Mouse (Mus musculus) ES-E14 (cell line): ENCODE measurements around the gene Myh10. TPM values are rescaled to one million over a fixed set of nuclear protein-coding genes. Genes with fewer than 3 reads are reported as not detected.

ENCODE experiments used
- DNase-seq: peaks from one replicate; pipeline ENCODE4 v3.0.0-alpha.2; 2013; ENCODE audit warnings: low read depth, low spot score
- H3K27ac ChIP-seq: 2 replicates; pipeline ENCODE4 v1.5.1; 2012; ENCODE audit warnings: low read depth, mild to moderate bottlenecking, low read length, moderate library complexity, mixed read lengths; ENCODE audit not compliant: poor library complexity, insufficient read depth, severe bottlenecking
- H3K36me3 ChIP-seq: 2 replicates; pipeline ENCODE4 v1.6.1; 2012; ENCODE audit warnings: mild to moderate bottlenecking, low read length, moderate library complexity, mixed read lengths; ENCODE audit not compliant: control insufficient read depth, poor library complexity, insufficient read depth, severe bottlenecking
- H3K4me1 ChIP-seq, 2 experiments: fragments of 150-350 bp in 1 of 2; sonication (generic) in 1 of 2; 2 replicates each; pipeline ENCODE4 v1.6.1; 2012; ENCODE audit warnings: low read length in 2 of 2, mild to moderate bottlenecking in 1 of 2, mixed read lengths in 1 of 2; ENCODE audit not compliant: control insufficient read depth in 2 of 2, insufficient read depth in 2 of 2, poor library complexity in 1 of 2
- H3K4me3 ChIP-seq, 2 experiments: fragments of 150-350 bp in 1 of 2; sonication (generic) in 1 of 2; 2 replicates each; pipeline ENCODE4 v1.5.1; 2012; ENCODE audit warnings: low read length in 2 of 2, low read depth in 1 of 2, mild to moderate bottlenecking in 1 of 2, mixed read lengths in 1 of 2; ENCODE audit not compliant: insufficient read depth in 1 of 2, poor library complexity in 1 of 2, severe bottlenecking in 1 of 2
- H3K9ac ChIP-seq: 2 replicates; pipeline ENCODE4 v1.6.1; 2012; ENCODE audit warnings: low read depth, mild to moderate bottlenecking, low read length, mixed read lengths; ENCODE audit not compliant: poor library complexity, insufficient read depth, severe bottlenecking
- H3K9me3 ChIP-seq: fragments of 150-350 bp; sonication (generic); 2 replicates; pipeline ENCODE4 v1.6.1; 2012; ENCODE audit warnings: low read depth, mild to moderate bottlenecking, low read length; ENCODE audit not compliant: control insufficient read depth, insufficient read depth
- CHD2 ChIP-seq: IDR thresholded peaks from 2 replicates; pipeline ENCODE4 v1.6.1; 2014; ENCODE audit warnings: mild to moderate bottlenecking, low read depth, low read length, inconsistent platforms
- HCFC1 ChIP-seq: IDR thresholded peaks from 2 replicates; pipeline ENCODE4 v1.6.1; 2012; ENCODE audit warnings: low read length, inconsistent platforms, borderline replicate concordance; ENCODE audit not compliant: insufficient read depth
- MAFK ChIP-seq: IDR thresholded peaks from 2 replicates; pipeline ENCODE4 v1.6.1; 2014; ENCODE audit warnings: mild to moderate bottlenecking, low read depth, low read length, inconsistent platforms; ENCODE audit not compliant: insufficient read depth
- ZC3H11A ChIP-seq: IDR thresholded peaks from 2 replicates; pipeline ENCODE4 v1.6.1; 2012; ENCODE audit warnings: low read depth, mild to moderate bottlenecking, inconsistent platforms, low read length, borderline replicate concordance
- ZNF384 ChIP-seq: IDR thresholded peaks from 2 replicates; pipeline ENCODE4 v1.6.1; 2012; ENCODE audit warnings: low read depth, low read length, inconsistent platforms
- in situ Hi-C, 2 experiments: fragments of 600-800 bp; cut with MboI; formaldehyde crosslinking; loops; one replicate each; pipeline ENCODE4 v1.15.1; 2025; ENCODE audit warnings: low sequenced_read_pairs in 2 of 2, inconsistent platforms in 1 of 2; ENCODE audit not compliant: unreplicated experiment in 2 of 2
- total RNA-seq: library from RNA; depleted of rRNA; stranded (reverse); fragments of 300-350 nt; gene quantifications from 2 replicates; pipeline ENCODE4 v1.2.3, GENCODE M21; 2012; rRNA removed

The Myh10 gene
- total RNA-seq, 1 experiment = 107 TPM

DNA sequence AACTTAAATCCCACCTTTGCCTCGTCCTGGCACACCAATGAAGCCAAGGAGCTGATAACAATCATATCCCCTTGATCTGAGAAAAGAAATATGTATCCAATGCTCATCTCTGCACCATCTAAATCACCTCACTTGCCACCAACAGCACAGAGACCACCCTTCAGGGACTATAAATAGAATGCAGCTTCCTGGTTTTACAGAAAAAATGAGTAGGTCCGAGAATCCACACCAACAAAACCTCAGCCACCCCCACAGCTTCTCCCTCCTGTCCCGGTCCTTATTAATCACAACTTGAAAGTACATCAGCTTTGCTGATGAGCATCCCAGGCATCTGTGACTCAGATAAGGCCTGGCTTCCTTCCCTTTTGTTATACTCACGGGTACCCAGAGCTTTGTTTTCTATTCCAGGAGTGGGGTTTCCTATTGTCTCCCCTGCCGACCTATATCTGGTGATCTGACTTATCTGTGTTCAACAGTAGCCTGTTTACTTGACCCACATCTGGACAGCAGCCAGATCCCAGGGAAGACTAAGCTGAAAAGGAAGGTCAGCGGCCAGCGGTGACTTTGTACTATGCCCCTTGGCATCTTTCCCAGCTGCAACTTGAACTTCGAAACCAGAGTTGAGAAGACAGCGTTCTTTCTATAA is 173.3 kb downstream of the Myh10 start:
- DNase-seq = no peak
- in situ Hi-C loops = no loop called here
- no peaks in the 10 kb centered on the region for H3K4me1 ChIP-seq
- H3K36me3 ChIP-seq = no peaks in the 10 kb centered on the region
- no peak overlapping the region for H3K27ac ChIP-seq
- TF ChIP-seq HCFC1 (no peak), ZC3H11A (no peak), ZNF384 (no peak), CHD2 (no peak), MAFK (no peak)
- no peak overlapping the region for H3K4me3 ChIP-seq
- H3K9ac ChIP-seq = no peak overlapping the region
- no peaks in the 10 kb centered on the region for H3K9me3 ChIP-seq

Other genes starting within 250 kb of the Myh10 start
- 0.40 TPM in 1 of 2 replicates, not detected in the other for gene Pik3r6, start 188.5 kb upstream of the Myh10 start, total RNA-seq
- gene Mfsd6l, start 135.4 kb upstream of the Myh10 start, total RNA-seq = 0.49 and 0.79 TPM in 2 replicates
- not detected in 2 replicates for gene Ccdc42, start 104.5 kb upstream of the Myh10 start, total RNA-seq
- 24.9 and 40.1 TPM in 2 replicates for gene Ndel1, start 180.3 kb downstream of the Myh10 start, total RNA-seq
- gene Rnf222, start 197.0 kb downstream of the Myh10 start, total RNA-seq = 0.09 TPM in 1 of 2 replicates, not detected in the other
- 2,753 and 2,889 TPM in 2 replicates for gene Rpl26, start 210.0 kb downstream of the Myh10 start, total RNA-seq
- gene Odf4, start 235.5 kb downstream of the Myh10 start, total RNA-seq = not detected in 2 replicates